Mouse (Mus musculus): ENCODE results near the gene Sarm1. TPM values are rescaled to one million over a fixed set of nuclear protein-coding genes. Genes with fewer than 3 reads are reported as not detected.

The Sarm1 gene
- polyA plus RNA-seq, 1 experiment from 2014 or later: 20.1 TPM

Other genes with a start within 250 kb of the Sarm1 start
- 61.2 and 70.4 TPM in 2 replicates for gene 2610507B11Rik, start 236.0 kb downstream of the Sarm1 start, polyA plus RNA-seq (2014; fragmentation: Nextera tagmentation; extraction: Ambion mirVana)
- 0.27 and 0.37 TPM in 2 replicates for gene BC030499, start 206.9 kb downstream of the Sarm1 start, polyA plus RNA-seq (2014; fragmentation: Nextera tagmentation; extraction: Ambion mirVana)
- gene Spag5, start 196.2 kb downstream of the Sarm1 start, polyA plus RNA-seq (2014; fragmentation: Nextera tagmentation; extraction: Ambion mirVana): 51.5 and 57.1 TPM in 2 replicates
- 1.0 and 1.3 TPM in 2 replicates for gene Aldoc, start 174.8 kb downstream of the Sarm1 start, polyA plus RNA-seq (2014; fragmentation: Nextera tagmentation; extraction: Ambion mirVana)
- 50.9 and 56.3 TPM in 2 replicates for gene Pigs, start 169.3 kb downstream of the Sarm1 start, polyA plus RNA-seq (2014; fragmentation: Nextera tagmentation; extraction: Ambion mirVana)
- gene Unc119, start 154.3 kb downstream of the Sarm1 start, polyA plus RNA-seq (2014; fragmentation: Nextera tagmentation; extraction: Ambion mirVana): 63.4 and 71.7 TPM in 2 replicates
- gene Foxn1, start 111.2 kb downstream of the Sarm1 start, polyA plus RNA-seq (2014; fragmentation: Nextera tagmentation; extraction: Ambion mirVana): not detected in 2 replicates
- not detected in 2 replicates for gene Slc13a2, start 75.5 kb downstream of the Sarm1 start, polyA plus RNA-seq (2014; fragmentation: Nextera tagmentation; extraction: Ambion mirVana)
- gene Slc46a1, start 32.1 kb downstream of the Sarm1 start, polyA plus RNA-seq (2014; fragmentation: Nextera tagmentation; extraction: Ambion mirVana): 20.5 TPM in 2 replicates
- 145 and 151 TPM in 2 replicates for gene Vtn, start 1.3 kb upstream of the Sarm1 start, polyA plus RNA-seq (2014; fragmentation: Nextera tagmentation; extraction: Ambion mirVana)
- not detected in 2 replicates for gene Sebox, start 5.7 kb upstream of the Sarm1 start, polyA plus RNA-seq (2014; fragmentation: Nextera tagmentation; extraction: Ambion mirVana)
- 82.4 and 91.3 TPM in 2 replicates for gene Tmem199, start 14.4 kb upstream of the Sarm1 start, polyA plus RNA-seq (2014; fragmentation: Nextera tagmentation; extraction: Ambion mirVana)
- 135 and 139 TPM in 2 replicates for gene Poldip2, start 14.4 kb upstream of the Sarm1 start, polyA plus RNA-seq (2014; fragmentation: Nextera tagmentation; extraction: Ambion mirVana)
- gene Tnfaip1, start 38.6 kb upstream of the Sarm1 start, polyA plus RNA-seq (2014; fragmentation: Nextera tagmentation; extraction: Ambion mirVana): 76.7 and 83.1 TPM in 2 replicates
- 109 and 110 TPM in 2 replicates for gene Ift20, start 38.6 kb upstream of the Sarm1 start, polyA plus RNA-seq (2014; fragmentation: Nextera tagmentation; extraction: Ambion mirVana)
- gene Tmem97, start 53.0 kb upstream of the Sarm1 start, polyA plus RNA-seq (2014; fragmentation: Nextera tagmentation; extraction: Ambion mirVana): 71.6 and 75.5 TPM in 2 replicates
- 25.8 and 36.9 TPM in 2 replicates for gene Nlk, start 199.6 kb upstream of the Sarm1 start, polyA plus RNA-seq (2014; fragmentation: Nextera tagmentation; extraction: Ambion mirVana)

All from midbrain, embryonic 11.5 days (tissue).